Mouse (Mus musculus) olfactory bulb, adult 2 months (tissue): ENCODE data around the gene Osbpl11.

Experiments
- CTCF ChIP-seq: fragments of 200-500 bp; IDR thresholded peaks from 2 replicates; pipeline ENCODE4 v1.5.1; 2012; ENCODE audit warnings: low read depth, mild to moderate bottlenecking, low read length, moderate library complexity; ENCODE audit not compliant: insufficient read depth
- POLR2A ChIP-seq: fragments of 200-500 bp; IDR thresholded peaks from 2 replicates; pipeline ENCODE4 v1.6.1; 2012; ENCODE audit warnings: mild to moderate bottlenecking, low read depth, low read length, moderate library complexity; ENCODE audit not compliant: insufficient read depth

GRCm38 (mm10) chr16:33216313-33217003 is 31.6 kb downstream of the Osbpl11 start:
- TF ChIP-seq CTCF (no peak), POLR2A (no peak)
